Mouse (Mus musculus) MEL (cell line): ENCODE data around the gene Poc1b. TPM values are rescaled to one million over a fixed set of nuclear protein-coding genes. Genes with fewer than 3 reads are reported as not detected.

Experiments
- DNase-seq: peaks from one replicate; pipeline ENCODE4 v3.0.0; 2011; ENCODE audit warnings: low read depth, low spot score
- H3K27ac ChIP-seq: 2 replicates; pipeline ENCODE4 v1.5.1; 2012; ENCODE audit warnings: low read depth, mild to moderate bottlenecking, control low read depth, low read length, moderate library complexity; ENCODE audit not compliant: control insufficient read depth
- H3K27me3 ChIP-seq, 2 experiments: fragments of 150-350 bp in 1 of 2; sonication (generic) in 1 of 2; 2 replicates each; pipeline ENCODE4 v1.6.1; 2012; ENCODE audit warnings: low read length in 2 of 2, mild to moderate bottlenecking in 2 of 2, improper control_type of control experiment in 1 of 2, moderate library complexity in 1 of 2; ENCODE audit not compliant: insufficient read depth in 2 of 2, control insufficient read depth in 1 of 2
- H3K36me3 ChIP-seq, 2 experiments: 2 replicates each; pipeline ENCODE4 v1.6.1; 2012 to 2014; ENCODE audit warnings: low read length in 2 of 2, improper control_type of control experiment in 1 of 2, inconsistent platforms in 1 of 2, mild to moderate bottlenecking in 1 of 2; ENCODE audit not compliant: insufficient read depth in 2 of 2, control insufficient read depth in 1 of 2
- H3K4me1 ChIP-seq, 2 experiments: fragments of 150-350 bp in 1 of 2; sonication (generic) in 1 of 2; 2 replicates each; pipeline ENCODE4 v1.6.1; 2012; ENCODE audit warnings: low read length in 2 of 2, improper control_type of control experiment in 1 of 2, mild to moderate bottlenecking in 1 of 2; ENCODE audit not compliant: insufficient read depth in 2 of 2, control insufficient read depth in 1 of 2
- H3K4me3 ChIP-seq, 2 experiments: fragments of 150-350 bp in 1 of 2; sonication (generic) in 1 of 2; 2 replicates each; pipeline ENCODE4 v1.5.1; 2012; ENCODE audit warnings: low read depth in 2 of 2, low read length in 2 of 2, mild to moderate bottlenecking in 2 of 2, moderate library complexity in 2 of 2, control low read depth in 1 of 2, improper control_type of control experiment in 1 of 2; ENCODE audit not compliant: control insufficient read depth in 1 of 2, insufficient read depth in 1 of 2
- H3K79me2 ChIP-seq: 2 replicates; pipeline ENCODE4 v1.6.1; 2012; ENCODE audit warnings: mild to moderate bottlenecking, low read length, moderate library complexity; ENCODE audit not compliant: control insufficient read depth, poor library complexity, insufficient read depth
- H3K9ac ChIP-seq: 2 replicates; pipeline ENCODE4 v1.6.1; 2012; ENCODE audit warnings: low read depth, mild to moderate bottlenecking, control low read depth, low read length, moderate library complexity; ENCODE audit not compliant: control insufficient read depth, poor library complexity, severe bottlenecking
- H3K9me3 ChIP-seq: fragments of 150-350 bp; sonication (generic); replicated peaks from 2 replicates; pipeline ENCODE4 v1.6.1; 2012; ENCODE audit warnings: mild to moderate bottlenecking, low read length, improper control_type of control experiment, moderate library complexity; ENCODE audit not compliant: insufficient read depth
- BHLHE40 ChIP-seq: IDR thresholded peaks from 2 replicates; pipeline ENCODE4 v1.6.1; 2012; ENCODE audit warnings: low read depth, mild to moderate bottlenecking, inconsistent platforms, low read length, improper control_type of control experiment, borderline replicate concordance
- ELF1 ChIP-seq: IDR thresholded peaks from 2 replicates; pipeline ENCODE4 v1.6.1; 2014; ENCODE audit warnings: low read depth, mild to moderate bottlenecking, inconsistent platforms, low read length, improper control_type of control experiment, moderate library complexity
- ETS1 ChIP-seq: IDR thresholded peaks from 2 replicates; pipeline ENCODE4 v1.6.1; 2012; ENCODE audit warnings: low read depth, mild to moderate bottlenecking, inconsistent platforms, low read length, improper control_type of control experiment, moderate library complexity
- KAT2A ChIP-seq: conservative IDR thresholded peaks from 2 replicates; pipeline ENCODE4 v1.6.1; 2012; ENCODE audit warnings: low read depth, low read length, improper control_type of control experiment, inconsistent platforms
- MAFK ChIP-seq: IDR thresholded peaks from 2 replicates; pipeline ENCODE4 v1.6.1; 2011; ENCODE audit warnings: low read depth, mild to moderate bottlenecking, low read length, improper control_type of control experiment, borderline replicate concordance
- MXI1 ChIP-seq: IDR thresholded peaks from 2 replicates; pipeline ENCODE4 v1.6.1; 2011; ENCODE audit warnings: mild to moderate bottlenecking, low read depth, low read length, improper control_type of control experiment
- MYB ChIP-seq: IDR thresholded peaks from 2 replicates; pipeline ENCODE4 v1.6.1; 2011; ENCODE audit warnings: mild to moderate bottlenecking, low read depth, low read length, improper control_type of control experiment
- NRF1 ChIP-seq: IDR thresholded peaks from 2 replicates; pipeline ENCODE4 v1.6.1; 2014; ENCODE audit warnings: low read depth, mild to moderate bottlenecking, inconsistent platforms, low read length, improper control_type of control experiment, moderate library complexity; ENCODE audit not compliant: poor library complexity, insufficient read depth, severe bottlenecking
- POLR2AphosphoS5 ChIP-seq: IDR thresholded peaks from 2 replicates; pipeline ENCODE4 v1.6.1; 2012; ENCODE audit warnings: low read depth, borderline replicate concordance, mild to moderate bottlenecking, inconsistent platforms, low read length, moderate library complexity, mixed read lengths
- RCOR1 ChIP-seq: IDR thresholded peaks from 2 replicates; pipeline ENCODE4 v1.6.1; 2012; ENCODE audit warnings: low read depth, mild to moderate bottlenecking, inconsistent platforms, low read length, improper control_type of control experiment
- TAL1 ChIP-seq: IDR thresholded peaks from 2 replicates; pipeline ENCODE4 v1.6.1; 2012; ENCODE audit warnings: mild to moderate bottlenecking, inconsistent platforms, low read length, moderate library complexity, mixed read lengths
- TBP ChIP-seq: IDR thresholded peaks from 2 replicates; pipeline ENCODE4 v1.8.0; 2011; ENCODE audit warnings: low read depth, low read length, improper control_type of control experiment
- USF1 ChIP-seq: IDR thresholded peaks from 2 replicates; pipeline ENCODE4 v1.6.1; 2014; ENCODE audit warnings: low read depth, mild to moderate bottlenecking, inconsistent platforms, low read length, improper control_type of control experiment, moderate library complexity
- ZMIZ1 ChIP-seq: IDR thresholded peaks from 2 replicates; pipeline ENCODE4 v1.6.1; 2012; ENCODE audit warnings: low read depth, mild to moderate bottlenecking, inconsistent platforms, low read length, improper control_type of control experiment, moderate library complexity
- polyA plus RNA-seq, 2 experiments: library from polyadenylated mRNA; stranded (reverse) in 1 of 2; unstranded in 1 of 2; fragments of >175 nt in 1 of 2; fragments of >200 nt in 1 of 2; gene quantifications; 2 replicates each; pipeline versions ENCODE4 v1.2.1 to v1.2.4; 2012; ENCODE audit warnings: low replicate concordance in 2 of 2, low read depth in 1 of 2; ENCODE audit not compliant: insufficient read length in 2 of 2, insufficient read depth in 1 of 2, missing spikeins in 1 of 2
- total RNA-seq: library from RNA; depleted of rRNA; stranded (reverse); fragments of 300-350 nt; gene quantifications from 2 replicates; pipeline ENCODE4 v1.2.3, GENCODE M21; 2012

The Poc1b gene
- total and polyA plus RNA-seq, 3 experiments: 3.3 to 15.3 TPM; not detected in 1

DNA sequence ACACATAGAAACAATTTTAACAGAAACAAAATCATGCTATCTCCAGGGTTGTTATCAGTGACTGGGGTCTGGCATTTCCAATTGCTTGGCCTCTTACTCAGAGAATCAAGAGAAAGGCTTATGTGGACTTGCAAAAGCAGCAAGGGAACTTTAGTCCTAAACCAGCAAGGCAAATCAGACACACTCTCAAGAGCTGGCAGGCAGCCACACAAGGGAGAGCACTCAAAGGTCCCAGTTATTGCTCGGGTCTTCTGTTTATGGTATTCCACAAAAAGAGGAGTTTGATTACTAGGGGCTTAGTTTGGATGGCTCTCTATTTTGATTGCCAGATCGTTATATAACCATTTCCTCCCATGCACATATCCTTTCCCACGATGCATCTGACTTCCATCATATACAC is 117.4 kb downstream of the Poc1b start:
- DNase-seq: no peak
- peaks cover 0 to 4% of the 10 kb centered on the region in 2 experiments; a peak in 2 of 4 replicates for H3K27me3 ChIP-seq

GRCm38 (mm10) chr10:99226782-99227181 is 119.9 kb downstream of the Poc1b start:
- TF ChIP-seq TBP (no peak), BHLHE40 (no peak), NRF1 (no peak), RCOR1 (no peak), MYB (no peak), ZMIZ1 (no peak), MAFK (no peak), USF1 (no peak), KAT2A (no peak), ETS1 (no peak), ELF1 (no peak), MXI1 (no peak), POLR2AphosphoS5 (no peak)
- TF ChIP-seq, all 39 proteins: peak for 0
- no peak overlapping the region for H3K9ac ChIP-seq
- no peaks in the 10 kb centered on the region for H3K79me2 ChIP-seq
- H3K27me3 ChIP-seq: peaks cover 0 to 4% of the 10 kb centered on the region in 2 experiments
- no peaks in the 10 kb centered on the region for H3K36me3 ChIP-seq
- H3K4me1 ChIP-seq: no peaks in the 10 kb centered on the region
- H3K4me3 ChIP-seq: no peak overlapping the region
- no peak for DNase-seq
- no peaks in the 10 kb centered on the region for H3K9me3 ChIP-seq
- H3K27ac ChIP-seq: no peak overlapping the region

More for the DNA sequence above, 117.4 kb downstream of the Poc1b start:
- Histone ChIP-seq H3K27ac (no peak overlapping the region), H3K9me3 (no peaks in the 10 kb centered on the region), H3K9ac (no peak overlapping the region), H3K4me3 (no peak overlapping the region), H3K36me3 (no peaks in the 10 kb centered on the region), H3K4me1 (no peaks in the 10 kb centered on the region), H3K79me2 (no peaks in the 10 kb centered on the region)
- no peak for TF ChIP-seq TBP
- TF ChIP-seq TAL1: no peak
